Mouse (Mus musculus) lung, adult 2 months (tissue): ENCODE measurements at regions not wholly inside any gene's neighbourhood (a gene's known extent, or its start where the extent isn't known, plus 50 kb on each side); places are given as distances from the start of the nearest gene placed in this dataset.

Source experiments
- CTCF ChIP-seq: fragments of 200-500 bp; IDR thresholded peaks from 2 replicates; pipeline ENCODE4 v1.5.1; 2011; ENCODE audit warnings: mild to moderate bottlenecking, low read length, control low read depth; ENCODE audit not compliant: insufficient read depth
- POLR2A ChIP-seq: fragments of 200-500 bp; IDR thresholded peaks from 2 replicates; pipeline ENCODE4 v1.6.1; 2011; ENCODE audit warnings: low read depth, mild to moderate bottlenecking, control low read depth, low read length, borderline replicate concordance; ENCODE audit errors: extremely low read depth

GRCm38 (mm10) chr3:149326664-149327063, 336.3 kb upstream of the Adgrl2 start:
- TF ChIP-seq CTCF (no peak), POLR2A (no peak)
